Mouse (Mus musculus): ENCODE measurements at regions not wholly inside any gene's neighbourhood (a gene's known extent, or its start where the extent isn't known, plus 50 kb on each side); places are given as distances from the start of the nearest gene placed in this dataset.

DNA sequence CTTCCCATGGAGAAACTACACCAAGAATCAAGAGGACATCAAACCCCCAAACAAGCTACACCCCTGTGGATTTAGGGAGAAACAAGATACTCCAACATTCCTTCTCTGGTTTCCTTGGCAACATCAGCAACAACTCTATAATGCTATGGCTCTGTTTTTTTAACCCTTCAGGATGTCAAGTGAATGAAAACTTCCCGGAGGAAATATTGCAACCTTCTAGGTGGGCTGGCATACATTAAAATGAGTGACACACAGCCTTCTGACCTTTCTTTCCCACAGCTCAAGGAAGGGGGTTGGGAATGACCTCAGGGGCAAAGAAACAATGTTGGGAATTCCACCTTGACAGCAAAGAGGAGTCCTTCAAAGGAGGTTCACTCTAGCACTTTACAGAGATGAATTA, 532.0 kb downstream of the Nyap2 start:
- peak; percentile 92 for ATAC-seq (ENCODE audit: low FRiP score, low TSS enrichment)
- H3K36me3 ChIP-seq (ENCODE audit: control insufficient read depth, insufficient read depth, low read length) = no peaks in the 10 kb centered on the region

DNA sequence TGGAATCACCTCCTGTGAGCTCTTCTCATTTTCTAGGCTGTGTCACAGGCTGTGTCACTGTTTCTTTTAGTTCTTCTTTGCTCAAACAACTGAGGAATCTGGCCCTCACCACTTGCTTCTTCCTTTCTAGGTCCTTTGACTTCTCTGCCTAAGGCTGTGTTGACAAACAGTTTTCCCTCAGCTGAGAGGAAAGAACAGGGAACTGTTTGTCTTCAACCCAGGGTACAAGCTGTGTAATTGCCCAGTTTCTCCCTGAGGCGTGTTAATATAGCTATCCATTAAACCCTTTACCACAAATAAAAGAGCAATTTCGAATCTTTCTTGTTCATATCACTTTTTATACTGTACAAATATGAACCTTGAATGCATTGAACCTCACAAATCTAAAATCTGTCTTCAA, 542.1 kb downstream of the Nyap2 start:
- 89% methylated on average over 2 of the region's 2 CpGs for WGBS
- Histone ChIP-seq H3K27ac (ENCODE audit: low read depth, low read length) (no peak overlapping the region), H3K4me3 (ENCODE audit: low read length) (no peak overlapping the region), H3K4me1 (ENCODE audit: control insufficient read depth, insufficient read depth, low read length) (no peaks in the 10 kb centered on the region), H3K27me3 (ENCODE audit: control insufficient read depth, insufficient read depth, low read length) (no peaks in the 10 kb centered on the region), H3K4me2 (replicated peaks; ENCODE audit: low read depth, low read length) (no peak overlapping the region), H3K9ac (ENCODE audit: low read depth, low read length) (no peak overlapping the region), H3K9me3 (ENCODE audit: control insufficient read depth, low read length) (no peaks in the 10 kb centered on the region), H3K36me3 (ENCODE audit: control insufficient read depth, insufficient read depth, low read length) (no peaks in the 10 kb centered on the region)
- ATAC-seq (ENCODE audit: low FRiP score, low TSS enrichment) = no peak

More for the DNA sequence above, 532.0 kb downstream of the Nyap2 start:
- H3K9me3 ChIP-seq (ENCODE audit: control insufficient read depth, low read length) = no peaks in the 10 kb centered on the region
- no peak overlapping the region for H3K9ac ChIP-seq (ENCODE audit: low read depth, low read length)
- WGBS = 3% methylated on average over 1 of the region's 1 CpGs
- H3K4me2 ChIP-seq (replicated peaks; ENCODE audit: low read depth, low read length) = no peak overlapping the region
- no peak overlapping the region for H3K4me3 ChIP-seq (ENCODE audit: low read length)
- no peaks in the 10 kb centered on the region for H3K4me1 ChIP-seq (ENCODE audit: control insufficient read depth, insufficient read depth, low read length)
- H3K27me3 ChIP-seq (ENCODE audit: control insufficient read depth, insufficient read depth, low read length) = no peaks in the 10 kb centered on the region
- no peak overlapping the region for H3K27ac ChIP-seq (ENCODE audit: low read depth, low read length)

DNA sequence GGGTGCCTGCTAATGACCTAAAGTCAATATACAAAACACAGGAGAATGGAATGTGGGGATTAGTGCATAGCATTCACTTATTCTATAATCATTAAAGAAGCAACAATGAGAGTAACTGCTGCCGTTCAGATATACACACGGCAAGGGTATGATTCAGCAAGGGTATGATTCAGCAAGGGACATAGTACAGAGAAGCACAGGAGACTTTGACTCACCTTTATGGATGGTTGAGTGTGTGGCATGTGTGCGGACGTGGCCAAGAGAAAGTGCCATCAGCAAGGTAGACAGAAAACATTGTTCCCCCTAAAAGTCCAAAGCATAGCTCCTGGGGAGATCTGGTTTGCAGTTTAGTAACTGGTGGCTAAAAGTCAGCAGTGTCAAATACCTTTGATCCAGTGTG, 547.4 kb downstream of the Nyap2 start:
- Histone ChIP-seq H3K9me3 (ENCODE audit: control insufficient read depth, low read length) (no peaks in the 10 kb centered on the region), H3K4me1 (ENCODE audit: control insufficient read depth, insufficient read depth, low read length) (no peaks in the 10 kb centered on the region), H3K9ac (ENCODE audit: low read depth, low read length) (no peak overlapping the region), H3K4me2 (replicated peaks; ENCODE audit: low read depth, low read length) (no peak overlapping the region), H3K36me3 (ENCODE audit: control insufficient read depth, insufficient read depth, low read length) (no peaks in the 10 kb centered on the region), H3K4me3 (ENCODE audit: low read length) (no peak overlapping the region), H3K27ac (ENCODE audit: low read depth, low read length) (no peak overlapping the region), H3K27me3 (ENCODE audit: control insufficient read depth, insufficient read depth, low read length) (no peaks in the 10 kb centered on the region)
- WGBS = 69% methylated on average over 4 of the region's 4 CpGs
- no peak for ATAC-seq (ENCODE audit: low FRiP score, low TSS enrichment)

DNA sequence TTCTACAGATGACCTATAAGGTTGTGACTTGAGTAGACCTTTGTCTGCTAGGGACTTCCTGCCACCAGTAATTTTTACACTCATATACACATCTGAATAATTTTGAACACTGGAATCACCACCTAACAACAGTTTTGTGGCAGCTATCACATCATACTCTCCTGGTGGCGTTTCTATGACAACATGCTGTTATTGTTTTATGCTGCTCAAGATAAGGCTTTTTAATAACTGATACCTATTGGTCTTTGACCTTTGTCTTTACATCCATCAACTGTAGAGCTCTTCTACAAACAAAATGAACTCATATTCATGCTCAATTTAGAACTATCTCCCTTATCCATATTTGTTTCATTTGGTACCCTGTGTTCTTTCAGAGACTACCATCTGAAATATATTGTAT, 556.0 kb downstream of the Nyap2 start:
- no peak overlapping the region for H3K4me3 ChIP-seq (ENCODE audit: low read length)
- WGBS = 80% methylated on average over 1 of the region's 1 CpGs
- H3K9ac ChIP-seq (ENCODE audit: low read depth, low read length) = no peak overlapping the region
- H3K27me3 ChIP-seq (ENCODE audit: control insufficient read depth, insufficient read depth, low read length) = no peaks in the 10 kb centered on the region
- ATAC-seq (ENCODE audit: low FRiP score, low TSS enrichment) = no peak
- no peaks in the 10 kb centered on the region for H3K4me1 ChIP-seq (ENCODE audit: control insufficient read depth, insufficient read depth, low read length)
- no peak overlapping the region for H3K27ac ChIP-seq (ENCODE audit: low read depth, low read length)
- H3K9me3 ChIP-seq (ENCODE audit: control insufficient read depth, low read length) = no peaks in the 10 kb centered on the region
- no peak overlapping the region for H3K4me2 ChIP-seq (replicated peaks; ENCODE audit: low read depth, low read length)
- no peaks in the 10 kb centered on the region for H3K36me3 ChIP-seq (ENCODE audit: control insufficient read depth, insufficient read depth, low read length)

DNA sequence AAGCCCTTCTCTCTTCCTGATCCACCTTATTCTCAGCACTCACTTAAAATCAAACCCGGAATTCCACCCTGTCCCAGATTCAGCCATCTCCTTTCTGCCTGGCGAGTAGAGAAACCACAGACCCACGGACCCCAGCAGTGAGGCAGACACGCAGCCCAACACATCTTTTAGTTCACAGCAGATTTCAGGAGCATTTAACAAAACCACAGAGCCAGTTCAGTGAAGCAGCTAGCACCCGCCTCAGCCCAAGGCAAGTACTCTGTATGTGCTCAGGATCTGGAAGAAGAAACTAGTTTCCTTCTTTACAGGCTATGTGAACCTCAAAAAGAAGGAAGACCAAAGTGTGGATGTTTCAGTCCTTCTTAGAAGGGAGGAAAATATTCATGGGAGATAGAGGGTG, 560.6 kb downstream of the Nyap2 start:
- H3K4me3 ChIP-seq (ENCODE audit: low read length) = no peak overlapping the region
- H3K9ac ChIP-seq (ENCODE audit: low read depth, low read length) = no peak overlapping the region
- 91% methylated on average over 5 of the region's 5 CpGs for WGBS
- H3K4me1 ChIP-seq (ENCODE audit: control insufficient read depth, insufficient read depth, low read length) = no peaks in the 10 kb centered on the region
- no peaks in the 10 kb centered on the region for H3K9me3 ChIP-seq (ENCODE audit: control insufficient read depth, low read length)
- ATAC-seq (ENCODE audit: low FRiP score, low TSS enrichment) = no peak
- no peak overlapping the region for H3K4me2 ChIP-seq (replicated peaks; ENCODE audit: low read depth, low read length)
- no peaks in the 10 kb centered on the region for H3K27me3 ChIP-seq (ENCODE audit: control insufficient read depth, insufficient read depth, low read length)
- H3K36me3 ChIP-seq (ENCODE audit: control insufficient read depth, insufficient read depth, low read length) = no peaks in the 10 kb centered on the region
- no peak overlapping the region for H3K27ac ChIP-seq (ENCODE audit: low read depth, low read length)

DNA sequence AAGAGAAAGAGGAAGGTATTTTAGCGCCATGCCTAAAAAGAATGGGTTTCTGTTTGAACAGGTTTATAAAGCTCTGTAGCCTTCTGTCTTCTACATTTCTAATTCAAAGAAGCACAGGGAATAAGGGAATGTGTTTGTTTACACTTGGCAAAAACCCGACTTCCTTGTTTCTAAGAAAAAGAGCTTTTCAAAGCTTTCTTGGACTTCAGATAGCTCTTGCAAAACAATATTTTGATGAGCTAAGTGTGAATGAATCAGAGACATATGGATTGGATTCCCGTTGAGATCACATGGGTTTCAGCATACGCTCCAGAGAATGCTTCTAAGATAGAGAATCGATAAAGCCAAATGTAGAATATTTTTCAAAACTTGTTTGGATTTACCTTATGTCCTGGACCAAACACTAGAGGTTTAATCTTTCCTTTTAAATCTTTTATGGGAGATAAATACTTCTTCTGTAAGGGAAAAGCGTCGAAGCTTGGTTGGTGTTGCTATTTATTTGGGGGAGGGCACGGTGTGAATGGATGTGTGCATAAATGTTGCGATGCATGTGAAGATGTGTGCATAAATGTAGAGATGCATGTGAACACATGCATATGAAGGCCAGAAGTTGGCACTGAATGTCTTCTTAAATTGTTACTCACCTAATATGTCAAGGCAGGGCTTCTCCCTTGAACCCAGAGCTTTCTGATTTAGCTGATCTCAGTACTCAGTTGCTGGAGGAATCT, 576.4 kb downstream of the Nyap2 start:
- H3K27ac ChIP-seq (ENCODE audit: low read depth, low read length) = no peak overlapping the region
- H3K4me3 ChIP-seq (ENCODE audit: low read length) = no peak overlapping the region
- no peaks in the 10 kb centered on the region for H3K36me3 ChIP-seq (ENCODE audit: control insufficient read depth, insufficient read depth, low read length)
- no peak overlapping the region for H3K4me2 ChIP-seq (replicated peaks; ENCODE audit: low read depth, low read length)
- no peaks in the 10 kb centered on the region for H3K9me3 ChIP-seq (ENCODE audit: control insufficient read depth, low read length)
- no peaks in the 10 kb centered on the region for H3K27me3 ChIP-seq (ENCODE audit: control insufficient read depth, insufficient read depth, low read length)
- H3K4me1 ChIP-seq (ENCODE audit: control insufficient read depth, insufficient read depth, low read length) = no peaks in the 10 kb centered on the region
- no peak for ATAC-seq (ENCODE audit: low FRiP score, low TSS enrichment)
- H3K9ac ChIP-seq (ENCODE audit: low read depth, low read length) = no peak overlapping the region
- WGBS = 90% methylated on average over 9 of the region's 9 CpGs

DNA sequence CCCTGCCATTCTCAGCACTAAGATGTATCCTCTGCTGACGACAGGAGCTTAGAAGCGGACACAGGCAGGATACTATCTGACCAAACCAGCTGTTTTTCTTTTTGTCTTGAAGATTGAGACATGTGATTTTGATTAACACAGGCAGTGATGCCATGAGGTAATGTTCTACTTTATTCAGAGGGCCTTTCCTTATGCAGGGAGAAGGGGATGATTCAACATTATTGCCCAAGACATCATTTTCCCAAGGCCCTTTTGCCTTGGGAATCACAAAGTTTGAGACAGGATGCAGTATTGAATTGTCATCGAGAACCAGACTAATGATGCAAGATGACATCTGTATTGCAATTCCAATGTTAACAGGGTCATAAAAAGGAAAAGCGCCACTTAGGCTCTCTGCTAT, 571.7 kb upstream of the Gm9747 start:
- Histone ChIP-seq H3K36me3 (ENCODE audit: control insufficient read depth, insufficient read depth, low read length) (no peaks in the 10 kb centered on the region), H3K9me3 (ENCODE audit: control insufficient read depth, low read length) (no peaks in the 10 kb centered on the region), H3K27ac (ENCODE audit: low read depth, low read length) (no peak overlapping the region), H3K9ac (ENCODE audit: low read depth, low read length) (no peak overlapping the region), H3K4me1 (ENCODE audit: control insufficient read depth, insufficient read depth, low read length) (no peaks in the 10 kb centered on the region), H3K4me3 (ENCODE audit: low read length) (no peak overlapping the region), H3K4me2 (replicated peaks; ENCODE audit: low read depth, low read length) (no peak overlapping the region), H3K27me3 (ENCODE audit: control insufficient read depth, insufficient read depth, low read length) (no peaks in the 10 kb centered on the region)
- no peak for ATAC-seq (ENCODE audit: low FRiP score, low TSS enrichment)
- WGBS = 76% methylated on average over 4 of the region's 4 CpGs

DNA sequence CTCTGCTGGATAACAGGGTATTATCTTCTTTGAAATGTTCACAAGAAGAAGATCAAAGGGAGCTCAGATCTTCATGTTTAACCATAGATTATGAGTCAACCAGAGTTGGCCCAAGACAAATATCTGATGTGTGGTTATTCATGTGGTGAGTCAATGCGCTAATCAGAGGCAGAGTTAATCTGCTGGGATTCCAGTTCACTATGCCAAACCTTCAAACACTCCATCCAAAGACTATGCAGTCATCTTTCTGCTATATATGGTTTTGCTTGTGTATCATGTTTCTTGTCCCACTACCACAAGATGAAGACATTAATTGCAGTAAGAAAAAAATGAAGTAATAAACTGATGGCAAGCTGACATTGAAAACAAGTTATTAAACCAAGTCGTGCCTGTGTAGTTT, 561.8 kb upstream of the Gm9747 start:
- 78% methylated on average over 2 of the region's 2 CpGs for WGBS
- no peak for ATAC-seq (ENCODE audit: low FRiP score, low TSS enrichment)
- no peak overlapping the region for H3K4me3 ChIP-seq (ENCODE audit: low read length)
- no peak overlapping the region for H3K9ac ChIP-seq (ENCODE audit: low read depth, low read length)
- H3K27me3 ChIP-seq (ENCODE audit: control insufficient read depth, insufficient read depth, low read length) = no peaks in the 10 kb centered on the region
- H3K27ac ChIP-seq (ENCODE audit: low read depth, low read length) = no peak overlapping the region
- no peaks in the 10 kb centered on the region for H3K36me3 ChIP-seq (ENCODE audit: control insufficient read depth, insufficient read depth, low read length)
- H3K4me1 ChIP-seq (ENCODE audit: control insufficient read depth, insufficient read depth, low read length) = no peaks in the 10 kb centered on the region
- no peak overlapping the region for H3K4me2 ChIP-seq (replicated peaks; ENCODE audit: low read depth, low read length)
- H3K9me3 ChIP-seq (ENCODE audit: control insufficient read depth, low read length) = no peaks in the 10 kb centered on the region

DNA sequence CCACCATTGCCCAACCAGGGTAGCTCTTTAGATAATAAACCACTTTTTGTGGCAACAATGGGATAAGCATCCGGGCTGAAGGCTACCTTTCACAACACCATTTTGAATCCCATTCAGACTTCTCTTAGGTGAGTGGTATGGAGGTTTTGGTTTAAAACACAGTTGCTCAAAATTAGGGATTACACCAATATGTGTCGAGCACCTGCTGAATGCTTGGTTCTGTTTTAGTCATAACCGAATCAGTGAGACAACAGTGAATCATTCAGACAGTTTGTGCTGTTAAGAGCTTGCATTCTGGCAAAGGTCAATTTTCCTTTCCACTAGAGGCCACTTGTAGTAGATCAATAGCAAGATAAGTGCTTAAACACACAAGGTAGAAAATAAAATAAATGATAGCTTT, 561.2 kb upstream of the Gm9747 start:
- no peaks in the 10 kb centered on the region for H3K4me1 ChIP-seq (ENCODE audit: control insufficient read depth, insufficient read depth, low read length)
- no peak for ATAC-seq (ENCODE audit: low FRiP score, low TSS enrichment)
- H3K36me3 ChIP-seq (ENCODE audit: control insufficient read depth, insufficient read depth, low read length) = no peaks in the 10 kb centered on the region
- H3K4me2 ChIP-seq (replicated peaks; ENCODE audit: low read depth, low read length) = no peak overlapping the region
- no peak overlapping the region for H3K4me3 ChIP-seq (ENCODE audit: low read length)
- 62% methylated on average over 3 of the region's 3 CpGs for WGBS
- no peaks in the 10 kb centered on the region for H3K9me3 ChIP-seq (ENCODE audit: control insufficient read depth, low read length)
- no peak overlapping the region for H3K27ac ChIP-seq (ENCODE audit: low read depth, low read length)
- H3K27me3 ChIP-seq (ENCODE audit: control insufficient read depth, insufficient read depth, low read length) = no peaks in the 10 kb centered on the region
- H3K9ac ChIP-seq (ENCODE audit: low read depth, low read length) = no peak overlapping the region

Data from kidney, embryonic 14.5 days (tissue).